Mouse (Mus musculus) thymus, postnatal 25 days (tissue): ENCODE data around the gene Psmd13.

ENCODE experiments used
- DNase-seq: peaks from one replicate; pipeline ENCODE4 v3.0.0; 2022

The Psmd13 gene

DNA sequence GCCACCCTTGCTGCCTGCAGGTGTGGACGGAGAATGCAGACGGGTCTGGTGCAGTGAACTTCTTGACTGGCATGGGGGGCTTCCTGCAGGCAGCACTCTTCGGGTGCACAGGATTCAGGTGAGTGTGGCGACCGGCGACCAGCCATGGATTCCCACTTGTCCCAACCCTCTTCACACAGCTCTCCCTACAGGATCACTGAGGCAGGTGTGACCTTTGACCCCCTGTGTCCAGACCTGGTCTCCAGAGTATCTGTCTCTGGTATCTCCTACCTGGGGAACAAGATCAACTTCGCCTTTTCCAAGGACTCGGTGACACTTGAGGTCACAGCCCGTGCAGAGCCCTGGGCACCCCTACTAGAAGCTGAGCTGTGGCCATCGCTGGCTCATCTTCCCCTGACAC, 64.5 kb downstream of the Psmd13 start:
- no peak for DNase-seq

DNA sequence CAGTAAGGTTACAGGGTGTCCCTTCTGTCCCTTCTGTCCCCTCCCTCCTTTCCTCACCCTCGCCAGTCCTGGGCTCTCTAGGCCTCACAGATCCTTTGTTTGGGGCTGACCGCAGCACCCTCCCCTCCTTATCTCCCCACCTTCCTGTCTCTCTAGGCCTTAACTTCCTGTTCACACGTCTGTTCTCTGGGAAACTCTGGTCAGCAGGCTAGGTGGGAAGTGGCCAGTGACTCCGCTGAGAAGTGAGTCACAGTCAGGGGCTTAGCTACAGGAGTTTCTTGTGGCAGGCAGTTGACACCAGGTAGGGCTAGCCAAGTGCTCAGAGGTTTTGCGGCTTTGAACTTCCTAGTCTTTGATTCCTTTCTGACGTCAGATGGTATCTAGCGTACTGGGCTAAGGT, 65.2 kb downstream of the Psmd13 start:
- no peak for DNase-seq

DNA sequence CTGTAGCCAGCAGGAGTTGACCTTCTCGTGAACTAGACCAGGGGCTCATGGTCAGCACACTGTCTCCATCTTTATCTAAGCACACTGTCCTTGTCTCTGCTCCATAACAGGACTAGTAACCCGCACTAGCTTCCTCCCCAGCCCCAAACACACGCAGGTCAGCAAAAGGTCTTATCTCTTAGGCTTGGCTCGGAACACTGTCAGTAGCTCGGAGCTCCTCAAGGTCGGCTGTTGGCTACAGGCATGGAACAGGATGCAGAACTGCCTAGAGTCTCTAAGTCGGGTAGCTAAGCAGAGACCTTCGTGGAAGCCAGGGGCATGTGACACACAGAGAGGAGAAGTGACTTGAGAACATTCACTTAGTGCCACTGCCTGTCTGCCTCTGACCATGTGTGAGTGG, 66.4 kb downstream of the Psmd13 start:
- DNase-seq = no peak
